Mouse (Mus musculus) MEL (cell line): ENCODE measurements around the gene Zfp296.

ENCODE experiments used
- CTCF ChIP-seq, 3 experiments: IDR thresholded peaks in 2 of 3; conservative IDR thresholded peaks in 1 of 3; 2 replicates each; pipeline ENCODE4 v1.5.1; 2011 to 2012; ENCODE audit warnings: low read length in 3 of 3, low read depth in 2 of 3, mild to moderate bottlenecking in 2 of 3, improper control_type of control experiment in 1 of 3, inconsistent platforms in 1 of 3, mixed read lengths in 1 of 3, moderate library complexity in 1 of 3; ENCODE audit not compliant: control insufficient read depth in 1 of 3, insufficient read depth in 1 of 3, poor library complexity in 1 of 3, severe bottlenecking in 1 of 3
- GABPA ChIP-seq: IDR thresholded peaks from 2 replicates; pipeline ENCODE4 v1.6.1; 2012; ENCODE audit warnings: low read depth, mild to moderate bottlenecking, inconsistent platforms, low read length, improper control_type of control experiment, moderate library complexity
- MAX ChIP-seq: IDR thresholded peaks from 2 replicates; pipeline ENCODE4 v1.6.1; 2011; ENCODE audit warnings: low read length, improper control_type of control experiment
- MEF2A ChIP-seq: IDR thresholded peaks from 2 replicates; pipeline ENCODE4 v1.6.1; 2014; ENCODE audit warnings: low read depth, mild to moderate bottlenecking, inconsistent platforms, low read length, improper control_type of control experiment; ENCODE audit not compliant: poor library complexity, insufficient replicate concordance, severe bottlenecking; ENCODE audit errors: extremely low read depth
- NELFE ChIP-seq: IDR thresholded peaks from 2 replicates; pipeline ENCODE4 v1.6.1; 2011; ENCODE audit warnings: low read depth, low read length, improper control_type of control experiment
- POLR2A ChIP-seq, 2 experiments: IDR thresholded peaks; 2 replicates each; pipeline ENCODE4 v1.6.1; 2011 to 2012; ENCODE audit warnings: low read length in 2 of 2, mild to moderate bottlenecking in 2 of 2, control low read depth in 1 of 2, improper control_type of control experiment in 1 of 2, low read depth in 1 of 2, moderate library complexity in 1 of 2; ENCODE audit not compliant: control insufficient read depth in 1 of 2, insufficient read depth in 1 of 2, poor library complexity in 1 of 2
- POLR2AphosphoS5 ChIP-seq: IDR thresholded peaks from 2 replicates; pipeline ENCODE4 v1.6.1; 2012; ENCODE audit warnings: low read depth, borderline replicate concordance, mild to moderate bottlenecking, inconsistent platforms, low read length, moderate library complexity, mixed read lengths
- USF1 ChIP-seq: IDR thresholded peaks from 2 replicates; pipeline ENCODE4 v1.6.1; 2014; ENCODE audit warnings: low read depth, mild to moderate bottlenecking, inconsistent platforms, low read length, improper control_type of control experiment, moderate library complexity
- ZMIZ1 ChIP-seq: IDR thresholded peaks from 2 replicates; pipeline ENCODE4 v1.6.1; 2012; ENCODE audit warnings: low read depth, mild to moderate bottlenecking, inconsistent platforms, low read length, improper control_type of control experiment, moderate library complexity

DNA sequence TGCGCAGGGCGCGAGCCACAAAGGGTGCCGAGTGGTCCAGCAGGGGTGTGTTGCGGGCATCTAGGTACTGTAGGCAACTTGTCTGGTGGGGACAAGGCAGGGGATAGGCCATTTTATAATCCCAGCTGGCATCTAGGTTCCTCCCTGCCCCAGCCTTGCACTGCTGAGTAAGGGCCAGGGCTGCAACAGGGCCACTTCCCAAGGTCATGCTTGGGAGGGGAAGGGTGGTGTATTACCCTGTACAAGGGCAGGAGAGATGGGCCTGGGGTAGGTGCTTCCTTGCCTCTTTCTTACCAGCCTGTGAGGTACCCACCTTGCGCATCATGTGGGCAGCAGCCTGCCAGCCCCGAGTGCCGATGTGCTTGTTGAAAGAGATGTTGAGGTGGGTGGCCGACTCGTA, 42.4 kb upstream of the Zfp296 start:
- no peak for TF ChIP-seq MAX
- TF ChIP-seq USF1: no peak
- TF ChIP-seq POLR2AphosphoS5: no peak
- TF ChIP-seq CTCF (IDR thresholded peaks at IDR 0.05 in 2 of 3, conservative IDR thresholded peaks at IDR 0.05 in 1 of 3; ENCODE audit: control insufficient read depth in 1 of 3, insufficient read depth in 1 of 3, low read depth in 2 of 3, low read length in 3 of 3, poor library complexity in 1 of 3, severe bottlenecking in 1 of 3): no peak
- no peak for TF ChIP-seq GABPA
- no peak for TF ChIP-seq POLR2A (IDR thresholded peaks at IDR 0.05; ENCODE audit: control insufficient read depth in 1 of 2, insufficient read depth in 1 of 2, low read depth in 1 of 2, low read length in 2 of 2, poor library complexity in 1 of 2)
- TF ChIP-seq ZMIZ1: no peak
- TF ChIP-seq MEF2A: no peak
- TF ChIP-seq NELFE: no peak
